Mouse (Mus musculus) CD8-positive naive resting alpha-beta T cell, adult 2 months (primary cell): Measurements from ENCODE around the gene 9330182L06Rik.

ENCODE experiments used
- DNase-seq, 2 experiments: peaks; one replicate each; pipeline ENCODE4 v3.0.0; 2022; ENCODE audit warnings: low read depth in 2 of 2, low spot score in 2 of 2

9330182L06Rik gene

DNA sequence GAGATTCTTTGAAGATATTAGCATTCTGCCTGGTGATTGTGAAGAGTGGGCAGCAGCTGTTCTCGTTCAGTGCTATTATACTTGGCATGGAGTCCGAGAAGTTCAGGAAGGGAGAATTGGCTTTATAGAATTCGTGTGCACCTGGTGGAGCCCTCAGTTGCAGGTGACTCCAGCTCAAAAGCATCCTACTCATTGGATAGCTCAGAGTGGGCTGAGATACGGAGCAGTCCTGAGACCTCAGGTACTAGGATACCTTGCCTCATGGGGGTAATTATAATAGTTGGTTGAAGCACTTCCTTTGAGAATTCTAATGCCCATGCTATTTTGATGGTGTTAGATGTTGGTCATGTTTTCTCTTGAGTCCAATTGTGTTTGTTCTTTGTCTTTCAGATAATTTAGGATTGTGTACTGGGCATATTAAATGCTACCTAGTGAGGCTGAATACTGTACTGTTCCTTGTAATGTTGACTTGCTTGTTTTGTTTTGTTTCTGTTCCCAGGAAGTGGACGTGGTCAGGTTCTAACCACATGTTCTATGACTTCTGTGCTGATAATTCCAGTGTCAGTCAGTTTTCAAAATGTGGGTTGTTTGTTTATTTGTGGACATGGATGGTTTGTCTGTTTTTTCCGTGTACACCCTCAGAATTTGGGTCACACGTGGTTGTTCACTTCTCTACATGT, 96.2 kb downstream of the 9330182L06Rik start:
- DNase-seq = no peak

DNA sequence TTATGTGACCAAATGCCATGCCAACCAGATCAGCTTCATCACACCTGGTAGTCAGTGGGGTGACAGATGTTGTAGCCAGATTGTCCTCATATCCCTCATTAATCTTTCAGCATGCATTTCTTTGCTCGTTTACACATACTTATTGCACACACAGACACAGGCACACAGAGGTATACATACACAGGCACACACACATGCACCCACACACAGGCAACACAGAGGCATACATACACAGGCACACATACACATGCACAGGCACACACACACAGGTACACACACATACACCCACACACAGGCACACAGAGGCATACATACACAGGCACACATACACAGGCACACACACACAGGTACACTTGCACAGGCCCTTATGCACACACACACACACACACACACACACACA, 99.0 kb downstream of the 9330182L06Rik start:
- DNase-seq = no peak

- DNase-seq = no peak
These were observed 102.2 kb downstream of the 9330182L06Rik start for GRCm38 (mm10) chr5:9367920-9368692.

DNA sequence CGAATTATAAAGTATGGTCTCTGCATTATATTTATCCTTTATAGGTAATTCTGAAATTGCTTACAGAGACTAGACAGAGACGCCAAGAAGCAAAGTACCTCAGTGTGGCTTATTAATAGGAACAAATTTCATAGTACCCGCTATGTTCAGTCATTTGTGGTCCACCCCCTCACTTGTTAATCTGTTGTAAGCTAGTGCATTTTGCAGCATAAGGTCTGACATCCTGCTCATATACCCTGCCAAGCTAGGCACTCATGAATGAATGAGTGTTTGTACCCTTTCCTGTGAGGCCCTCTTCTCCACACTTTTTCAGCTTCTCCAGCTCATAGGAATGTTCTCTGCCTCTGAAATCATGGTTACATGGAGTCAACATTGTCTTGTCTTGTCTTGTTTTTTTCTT, 105.2 kb downstream of the 9330182L06Rik start:
- no peak for DNase-seq

- no peak for DNase-seq
These were observed 107.4 kb downstream of the 9330182L06Rik start for GRCm38 (mm10) chr5:9373341-9373740.

- no peak for DNase-seq
These were observed 124.0 kb downstream of the 9330182L06Rik start for GRCm38 (mm10) chr5:9389968-9390367.

- no peak for DNase-seq
These were observed 126.0 kb downstream of the 9330182L06Rik start for GRCm38 (mm10) chr5:9391858-9392393.

DNA sequence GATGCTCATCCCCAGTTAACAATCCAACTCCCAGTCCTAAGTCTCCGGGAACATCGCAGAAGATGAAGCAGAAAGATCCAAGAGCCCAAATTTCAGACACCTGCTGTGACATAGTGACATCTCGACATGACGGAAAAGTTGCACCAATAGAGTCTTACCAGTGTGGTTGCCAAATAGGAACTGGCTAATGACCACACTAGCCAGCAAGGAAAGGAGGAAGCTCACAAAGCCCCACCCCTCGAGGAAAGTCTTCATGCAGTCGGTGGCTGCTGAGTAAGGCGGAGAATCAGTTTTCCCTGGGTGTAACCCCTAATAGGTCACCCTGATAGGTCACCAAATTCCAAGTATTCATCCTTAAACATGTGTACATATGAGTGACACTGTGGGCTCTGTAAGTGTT, 151.2 kb downstream of the 9330182L06Rik start:
- no peak for DNase-seq

DNA sequence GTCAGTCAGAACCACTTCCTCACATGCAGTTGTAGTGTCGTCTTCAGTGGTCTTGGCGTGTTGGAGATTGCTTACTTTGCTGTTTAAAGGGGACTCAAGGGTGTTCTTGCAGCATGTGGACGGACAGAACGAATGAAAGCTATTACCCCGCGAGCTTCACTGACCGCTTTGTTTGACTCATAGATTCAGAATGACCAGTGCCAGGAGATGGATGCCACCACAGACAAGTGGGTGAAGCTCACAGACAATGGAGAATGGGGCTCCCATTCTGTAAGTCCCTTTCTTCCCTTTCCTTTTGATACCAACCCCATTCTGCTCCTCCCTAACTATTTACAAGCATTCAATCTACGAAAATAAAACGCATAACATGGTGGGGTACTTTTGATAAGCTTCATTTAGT, 151.9 kb downstream of the 9330182L06Rik start:
- no peak for DNase-seq

DNA sequence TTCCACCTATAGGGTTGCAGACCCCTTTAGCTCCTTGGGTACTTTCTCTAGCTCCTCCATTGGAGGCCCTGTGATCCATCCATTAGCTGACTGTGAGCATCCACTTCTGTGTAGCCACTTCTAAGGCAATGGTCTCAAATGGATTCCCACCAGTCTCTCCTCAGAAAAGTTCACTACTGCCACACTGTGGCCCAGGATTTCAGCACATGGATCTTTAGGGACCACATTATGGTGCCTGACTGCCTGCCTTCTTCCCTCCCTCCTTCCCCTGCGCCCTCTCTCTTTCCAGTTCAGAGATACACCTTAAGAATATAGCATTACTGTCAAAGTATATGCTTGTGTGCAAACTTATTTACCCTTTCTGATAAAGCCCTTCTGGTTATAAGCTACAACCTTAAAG, 154.0 kb downstream of the 9330182L06Rik start:
- DNase-seq = no peak

DNA sequence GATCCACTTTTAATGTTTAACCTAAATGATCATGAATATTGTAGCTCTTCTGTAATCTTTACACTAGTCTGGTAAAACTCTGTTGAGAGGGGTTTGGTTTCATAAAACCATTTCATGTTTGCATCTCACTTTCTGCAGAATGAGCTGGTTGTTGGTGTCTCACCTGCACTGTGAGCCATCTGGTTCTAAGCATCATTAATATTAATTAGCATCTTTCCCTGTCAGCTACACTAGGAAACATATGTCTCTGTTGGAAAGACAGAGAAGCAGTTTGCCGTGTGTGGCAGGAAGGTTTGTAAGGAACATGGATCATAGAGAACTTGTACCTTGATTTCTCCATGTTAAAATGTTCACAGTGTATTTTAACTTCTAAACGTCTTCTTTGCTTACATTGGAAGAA, 158.5 kb downstream of the 9330182L06Rik start:
- DNase-seq = no peak

DNA sequence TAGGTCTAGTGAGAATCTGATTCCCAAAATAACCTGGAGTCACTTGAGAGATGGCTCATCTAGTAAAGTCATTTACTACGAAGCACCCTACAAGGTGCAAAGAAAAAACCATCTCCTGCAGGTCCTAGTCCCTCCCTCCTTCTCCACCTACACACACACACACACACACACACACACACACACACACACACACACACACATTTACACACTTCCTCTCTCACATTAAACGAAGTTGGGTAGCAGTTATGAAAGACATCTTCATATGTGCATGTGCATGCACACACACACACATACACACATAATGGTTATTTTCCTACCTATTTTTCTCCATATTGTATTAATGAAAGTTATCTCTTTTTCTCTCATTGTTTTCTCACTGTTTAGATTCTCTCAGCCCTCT, 161.2 kb downstream of the 9330182L06Rik start:
- DNase-seq = no peak

- DNase-seq = no peak
These were observed 161.8 kb downstream of the 9330182L06Rik start for GRCm38 (mm10) chr5:9427581-9428241.

DNA sequence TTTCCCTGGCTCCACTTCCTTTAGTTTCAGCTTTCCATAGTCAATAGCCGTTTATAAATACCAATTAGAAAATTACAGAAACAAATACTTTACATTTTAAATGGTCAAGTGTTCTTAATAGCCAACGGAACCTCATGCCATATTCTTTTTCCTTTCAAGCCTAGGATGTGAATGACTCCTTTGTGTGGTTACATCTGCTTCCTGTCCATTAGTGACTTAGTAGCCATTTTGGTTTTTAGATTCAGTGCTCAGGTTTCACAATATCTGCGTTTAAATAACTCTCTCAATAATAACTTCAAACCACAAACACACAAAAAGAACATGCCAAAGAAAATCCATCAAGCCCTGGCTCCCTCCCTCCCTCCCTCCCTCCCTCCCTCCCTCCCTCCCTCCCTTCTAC, 162.8 kb downstream of the 9330182L06Rik start:
- no peak for DNase-seq

DNA sequence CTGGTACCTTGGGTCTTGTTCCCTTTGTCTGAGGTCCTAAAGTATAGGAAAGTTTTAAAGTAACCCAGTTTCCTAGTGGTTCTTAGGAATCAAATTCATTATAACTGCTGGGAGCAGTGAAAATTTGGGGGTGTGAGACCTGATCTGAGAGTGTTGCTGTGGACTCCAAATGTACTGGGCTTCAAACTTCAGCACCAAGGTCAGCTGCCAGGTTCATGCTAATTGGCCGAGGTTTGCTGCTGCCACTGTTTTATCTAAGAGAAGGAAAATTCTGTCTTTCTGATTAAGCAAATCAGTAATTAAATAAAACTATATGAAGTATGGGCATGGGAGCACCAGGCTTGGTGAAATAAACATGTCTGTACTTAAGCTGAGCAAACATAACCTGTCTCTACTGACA, 180.2 kb downstream of the 9330182L06Rik start:
- no peak for DNase-seq

DNA sequence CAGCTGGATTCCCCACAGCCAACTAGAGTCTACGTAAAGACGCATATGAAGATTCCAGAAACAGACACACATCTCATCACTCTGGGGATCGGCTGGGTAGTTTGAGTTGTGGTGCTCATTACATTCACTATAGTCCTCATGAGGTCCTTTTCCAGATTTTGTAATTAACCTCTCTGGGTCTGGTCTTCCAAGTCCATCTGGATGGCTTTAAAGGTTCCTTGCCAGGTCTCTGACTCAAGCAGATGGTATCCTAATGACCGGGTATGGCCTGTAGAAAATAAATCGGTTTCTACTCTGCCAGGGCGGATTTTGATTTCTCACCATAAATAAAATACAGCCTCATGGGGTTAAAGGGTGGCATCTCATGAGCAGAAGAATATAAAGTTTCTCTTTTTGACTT, 183.0 kb downstream of the 9330182L06Rik start:
- no peak for DNase-seq

GRCm38 (mm10) chr5:9449570-9449969, 183.7 kb downstream of the 9330182L06Rik start:
- DNase-seq = no peak

- DNase-seq = no peak
These were observed 187.4 kb downstream of the 9330182L06Rik start for GRCm38 (mm10) chr5:9453298-9453697.

DNA sequence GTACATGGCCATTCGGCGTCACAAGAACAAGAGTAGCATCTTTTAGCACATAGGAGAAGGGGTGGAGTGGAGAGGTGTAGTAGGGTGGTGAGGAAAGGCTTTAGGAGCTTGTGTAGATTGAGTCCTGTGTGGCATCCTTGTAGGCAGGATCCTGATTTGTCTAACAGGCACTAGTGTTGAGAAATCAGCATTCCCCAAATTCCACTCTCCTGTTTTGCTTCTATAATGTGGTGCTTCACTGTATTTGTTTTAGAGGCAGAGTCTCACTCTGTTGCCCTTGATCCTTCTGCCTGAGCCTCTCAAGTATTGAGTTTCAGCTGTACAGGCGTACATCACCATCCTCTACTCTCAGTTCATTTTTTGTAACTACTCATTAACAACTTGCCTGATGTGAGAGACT, 211.7 kb downstream of the 9330182L06Rik start:
- DNase-seq = no peak

DNA sequence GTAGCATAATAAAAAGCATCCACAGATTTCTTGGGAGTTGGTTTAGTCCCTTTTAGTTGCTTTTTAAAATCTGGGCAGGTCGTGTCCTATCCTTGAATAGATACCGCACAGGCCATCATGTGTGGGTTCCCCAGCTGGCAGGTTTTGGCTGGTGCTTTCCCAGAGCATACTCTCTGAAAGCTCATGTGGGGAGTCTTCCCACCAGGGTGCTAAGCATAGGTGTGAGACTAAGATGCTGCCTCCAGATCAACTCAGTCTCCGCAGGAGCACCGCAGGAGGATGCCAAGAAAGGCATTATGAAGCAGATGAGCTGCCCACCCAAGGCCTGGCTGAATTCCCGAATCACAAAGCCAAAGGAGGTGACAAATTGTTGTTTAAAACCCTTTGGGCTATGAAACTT, 229.5 kb downstream of the 9330182L06Rik start:
- DNase-seq = no peak

DNA sequence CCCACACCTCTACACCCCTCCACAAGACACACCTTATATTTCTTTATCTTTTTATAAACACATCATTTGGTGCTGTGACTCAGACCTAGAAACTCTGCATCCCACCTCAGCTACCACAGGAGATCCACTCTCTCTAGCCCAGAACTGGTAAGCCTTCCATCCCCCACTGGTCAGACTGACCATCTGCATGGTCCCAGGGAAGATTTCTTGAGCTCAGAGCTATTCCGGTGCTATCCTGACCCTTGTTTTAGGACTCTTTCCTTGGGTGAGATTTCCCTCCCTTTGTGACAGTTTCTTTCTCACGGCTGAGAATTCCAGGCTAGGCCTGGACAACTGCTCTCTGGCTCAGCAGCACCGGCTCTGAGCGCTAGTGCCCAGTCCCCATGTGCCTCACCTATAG, 231.3 kb downstream of the 9330182L06Rik start:
- no peak for DNase-seq

DNA sequence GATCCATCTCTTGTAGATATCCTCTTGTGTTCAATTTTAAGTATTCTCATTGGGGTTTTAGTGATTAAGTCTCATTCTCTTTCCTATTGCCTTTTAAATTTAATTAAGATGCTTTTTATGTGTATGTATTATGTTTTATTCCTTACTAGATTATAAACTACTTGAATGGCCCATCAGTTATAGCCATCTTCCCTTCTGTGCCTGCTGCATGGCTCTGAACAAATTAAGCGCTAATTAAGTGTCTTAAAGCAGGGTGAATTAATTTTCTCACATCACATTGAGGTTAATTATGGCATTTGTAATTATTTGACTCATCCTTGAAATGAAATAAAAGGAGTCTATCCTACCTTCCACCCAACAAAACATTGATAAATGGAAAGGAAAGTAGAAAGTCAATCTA, 245.1 kb downstream of the 9330182L06Rik start:
- DNase-seq = no peak
